Mouse (Mus musculus) midbrain, embryonic 14.5 days (tissue): ENCODE results near the gene Spo11. TPM values are rescaled to one million over a fixed set of nuclear protein-coding genes. Genes with fewer than 3 reads are reported as not detected.

Experiments used
- ATAC-seq: fragments of 200-750 bp; cut with Nextera tagmentation; 2 replicates; pipeline ENCODE4 v1.8.0; 2017; ENCODE audit warnings: moderate number of reproducible peaks, moderate library complexity; ENCODE audit not compliant: low FRiP score, low TSS enrichment
- DNase-seq: peaks from one replicate; pipeline ENCODE4 v3.0.0-alpha.2; 2015
- H3K27ac ChIP-seq: fragments of 300-500 bp; sonication (generic); replicated peaks from 2 replicates; pipeline ENCODE4 v1.5.1; 2014; ENCODE audit warnings: mild to moderate bottlenecking, low read depth, low read length, moderate library complexity
- H3K27me3 ChIP-seq: fragments of 300-500 bp; sonication (generic); 2 replicates; pipeline ENCODE4 v1.6.1; 2014; ENCODE audit warnings: low read length, control low read depth, mixed read lengths; ENCODE audit not compliant: control insufficient read depth, insufficient read depth
- H3K36me3 ChIP-seq: fragments of 300-500 bp; sonication (generic); 2 replicates; pipeline ENCODE4 v1.6.1; 2014; ENCODE audit warnings: low read length, control low read depth; ENCODE audit not compliant: control insufficient read depth, insufficient read depth
- H3K4me1 ChIP-seq: fragments of 300-500 bp; sonication (generic); 2 replicates; pipeline ENCODE4 v1.6.1; 2014; ENCODE audit warnings: mild to moderate bottlenecking, antibody characterized with exemption, low read length, control low read depth; ENCODE audit not compliant: control insufficient read depth, insufficient read depth
- H3K4me2 ChIP-seq: fragments of 300-500 bp; sonication (generic); 2 replicates; pipeline ENCODE4 v1.6.1; 2014; ENCODE audit warnings: mild to moderate bottlenecking, low read length, moderate library complexity
- H3K4me3 ChIP-seq: fragments of 300-500 bp; sonication (generic); replicated peaks from 2 replicates; pipeline ENCODE4 v1.5.1; 2014; ENCODE audit warnings: low read depth, low read length
- H3K9ac ChIP-seq: fragments of 300-500 bp; sonication (generic); replicated peaks from 2 replicates; pipeline ENCODE4 v1.6.1; 2014; ENCODE audit warnings: mild to moderate bottlenecking, low read length, moderate library complexity
- H3K9me3 ChIP-seq: fragments of 300-500 bp; sonication (generic); 2 replicates; pipeline ENCODE4 v1.6.1; 2016; ENCODE audit warnings: low read length, control low read depth, mixed read lengths; ENCODE audit not compliant: control insufficient read depth
- whole genome bisulfite sequencing: fragments of 180-500 bp; shearing (Covaris S2); extraction: QIAGEN DNeasy Blood & Tissue Kit; methylation state at CpG from one replicate; pipeline ENCODE4 v1.1.7; 2014; 5-methylcytosine and 5-hydroxymethylcytosine counted together
- polyA plus RNA-seq: library from polyadenylated mRNA; unstranded; fragments of >200 nt; fragmentation: Nextera tagmentation; extraction: Ambion mirVana; gene quantifications from 2 replicates; pipeline ENCODE4 v1.2.1, GENCODE M21; 2014

Gene Spo11
- polyA plus RNA-seq, 1 experiment from 2014 or later = 0.68 TPM

- ATAC-seq = no peak
- DNase-seq = no peak
- Histone ChIP-seq H3K27me3 (no peaks in the 10 kb centered on the region), H3K36me3 (peaks cover 34% of the 10 kb centered on the region), H3K9ac (no peak overlapping the region), H3K4me3 (no peak overlapping the region), H3K4me1 (no peaks in the 10 kb centered on the region), H3K27ac (no peak overlapping the region), H3K9me3 (no peaks in the 10 kb centered on the region), H3K4me2 (no peak overlapping the region)
- WGBS = 69% methylated on average over 4 of the region's 4 CpGs
Observed at GRCm38 (mm10) chr2:173036611-173037010, 59.1 kb downstream of the Spo11 start.

GRCm38 (mm10) chr2:173037347-173037746 is 59.8 kb downstream of the Spo11 start:
- H3K9me3 ChIP-seq = no peaks in the 10 kb centered on the region
- H3K27ac ChIP-seq = no peak overlapping the region
- no peaks in the 10 kb centered on the region for H3K27me3 ChIP-seq
- no peak overlapping the region for H3K4me3 ChIP-seq
- ATAC-seq (no peak), DNase-seq (no peak)
- H3K36me3 ChIP-seq = peaks cover 26% of the 10 kb centered on the region
- whole genome bisulfite sequencing = 84% methylated on average over 5 of the region's 5 CpGs
- no peaks in the 10 kb centered on the region for H3K4me1 ChIP-seq
- H3K4me2 ChIP-seq = no peak overlapping the region
- H3K9ac ChIP-seq = no peak overlapping the region

DNA sequence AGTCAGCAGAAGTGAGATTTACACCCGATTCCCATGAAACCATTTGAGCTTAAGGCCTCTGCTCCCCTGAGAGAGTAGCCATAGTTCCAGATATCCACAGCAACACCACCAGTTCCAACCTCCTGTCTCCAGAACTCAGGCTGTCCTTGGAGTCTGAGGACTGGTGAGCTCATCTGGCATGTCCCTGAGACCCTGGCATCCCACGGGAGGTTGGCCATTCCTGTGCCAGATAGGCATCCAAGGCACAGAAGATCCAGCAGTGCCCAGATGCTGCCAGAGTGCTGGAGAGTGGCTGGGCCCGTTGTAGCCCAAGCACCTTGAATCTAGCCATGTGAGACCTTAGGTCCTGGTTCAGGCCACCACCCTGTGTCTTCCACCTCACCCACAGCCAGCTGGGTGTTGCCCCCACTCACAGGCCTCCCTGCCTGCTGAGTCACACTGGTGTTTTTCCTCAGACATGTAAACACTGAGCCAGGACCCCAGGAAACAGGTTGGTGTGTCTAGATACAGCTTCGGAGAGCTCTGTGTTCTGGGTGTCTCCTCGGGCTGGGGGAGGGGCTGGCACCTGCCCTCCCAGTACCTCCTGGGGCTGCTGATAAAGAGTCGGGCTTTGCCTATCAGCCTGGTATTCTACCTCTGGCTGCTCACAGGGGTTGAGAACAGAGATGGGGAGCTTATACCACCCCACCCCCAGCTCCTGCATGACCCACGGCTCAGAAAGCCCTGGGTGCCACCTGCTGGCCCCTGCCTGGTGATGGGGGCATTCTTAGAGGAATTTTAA is 60.5 kb downstream of the Spo11 start:
- peaks cover 24% of the 10 kb centered on the region for H3K36me3 ChIP-seq
- H3K9ac ChIP-seq = no peak overlapping the region
- H3K4me2 ChIP-seq = no peak overlapping the region
- no peaks in the 10 kb centered on the region for H3K4me1 ChIP-seq
- no peak overlapping the region for H3K4me3 ChIP-seq
- no peaks in the 10 kb centered on the region for H3K9me3 ChIP-seq
- H3K27me3 ChIP-seq = no peaks in the 10 kb centered on the region
- ATAC-seq = no peak
- no peak for DNase-seq
- 78% methylated on average over 7 of the region's 7 CpGs for WGBS
- no peak overlapping the region for H3K27ac ChIP-seq

GRCm38 (mm10) chr2:173039041-173039440 is 61.5 kb downstream of the Spo11 start:
- no peaks in the 10 kb centered on the region for H3K27me3 ChIP-seq
- WGBS = 94% methylated on average over 4 of the region's 4 CpGs
- peaks cover 15% of the 10 kb centered on the region for H3K36me3 ChIP-seq
- H3K4me2 ChIP-seq = no peak overlapping the region
- no peaks in the 10 kb centered on the region for H3K4me1 ChIP-seq
- ATAC-seq (no peak), DNase-seq (no peak)
- no peak overlapping the region for H3K27ac ChIP-seq
- H3K9ac ChIP-seq = no peak overlapping the region
- H3K9me3 ChIP-seq = no peaks in the 10 kb centered on the region
- no peak overlapping the region for H3K4me3 ChIP-seq

DNA sequence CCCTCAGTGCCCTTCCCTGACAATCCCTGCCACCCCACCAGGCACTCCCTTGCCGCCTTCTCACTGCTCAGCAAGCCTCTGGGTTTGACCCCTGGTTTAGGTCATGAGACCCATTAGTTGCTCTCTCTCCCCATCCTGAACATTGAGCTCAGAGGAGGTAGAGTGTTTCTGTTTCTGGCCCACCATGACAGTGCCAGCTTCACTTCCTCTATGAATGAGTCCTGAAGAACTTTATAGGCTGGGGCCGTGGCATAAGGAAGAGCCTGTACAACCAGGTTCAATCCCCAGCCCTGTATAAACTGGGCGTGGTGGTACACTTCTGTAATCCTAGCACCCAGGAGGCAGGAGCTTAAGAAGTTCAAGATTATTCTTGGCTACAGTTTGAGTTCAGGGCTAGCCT is 63.3 kb downstream of the Spo11 start:
- no peak for ATAC-seq
- no peak for DNase-seq

DNA sequence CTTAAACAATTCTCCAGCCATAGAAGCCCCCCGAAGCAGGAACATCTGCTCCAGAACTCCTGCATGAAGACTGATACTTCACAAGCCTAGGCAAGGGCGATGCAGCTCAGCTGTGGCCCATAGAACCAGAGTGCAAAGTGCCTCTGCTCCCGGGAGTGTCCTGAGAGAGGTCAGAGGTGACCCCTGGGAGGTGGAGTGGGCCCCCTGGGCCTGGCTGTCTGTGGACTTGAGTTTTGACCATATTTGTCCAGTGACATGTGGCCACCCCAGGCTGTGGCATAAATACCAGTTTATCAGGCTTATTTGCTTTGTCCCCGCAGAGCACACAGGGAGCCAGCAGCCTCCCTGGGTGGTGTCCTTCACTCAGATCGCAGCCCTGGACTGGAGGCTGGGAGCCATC is 63.7 kb downstream of the Spo11 start:
- no peaks in the 10 kb centered on the region for H3K36me3 ChIP-seq
- no peak overlapping the region for H3K9ac ChIP-seq
- H3K4me1 ChIP-seq = no peaks in the 10 kb centered on the region
- no peak overlapping the region for H3K4me3 ChIP-seq
- H3K27ac ChIP-seq = no peak overlapping the region
- no peak overlapping the region for H3K4me2 ChIP-seq
- DNase-seq (no peak), ATAC-seq (no peak)
- 64% methylated on average over 5 of the region's 5 CpGs for WGBS
- H3K9me3 ChIP-seq = no peaks in the 10 kb centered on the region
- no peaks in the 10 kb centered on the region for H3K27me3 ChIP-seq

More for the DNA sequence above, 63.3 kb downstream of the Spo11 start:
- no peak overlapping the region for H3K4me3 ChIP-seq
- no peak overlapping the region for H3K4me2 ChIP-seq
- no peaks in the 10 kb centered on the region for H3K27me3 ChIP-seq
- H3K4me1 ChIP-seq = no peaks in the 10 kb centered on the region
- no peaks in the 10 kb centered on the region for H3K9me3 ChIP-seq
- H3K27ac ChIP-seq = no peak overlapping the region
- no peak overlapping the region for H3K9ac ChIP-seq
- no peaks in the 10 kb centered on the region for H3K36me3 ChIP-seq
- WGBS = 90% methylated on average over 3 of the region's 3 CpGs

DNA sequence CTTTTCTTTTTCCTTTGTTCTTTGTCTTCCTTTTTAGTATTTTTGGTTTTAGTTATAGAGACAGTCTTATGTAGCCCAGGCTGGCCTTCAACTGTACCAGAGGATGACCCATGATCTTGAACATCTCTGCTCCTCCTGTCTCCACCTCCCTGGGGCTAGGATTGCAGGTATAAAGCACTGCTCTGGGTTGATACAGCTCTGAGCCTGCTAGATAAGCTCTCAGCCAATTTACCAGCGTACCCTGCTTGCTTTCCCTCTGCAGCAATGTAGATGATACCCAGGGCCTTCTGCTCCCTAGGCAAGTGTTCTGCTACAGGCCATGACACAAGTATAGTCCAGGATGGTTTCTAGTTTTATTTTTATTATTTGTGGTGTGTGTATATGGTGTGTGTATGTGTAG is 64.4 kb downstream of the Spo11 start:
- Histone ChIP-seq H3K27me3 (no peaks in the 10 kb centered on the region), H3K27ac (no peak overlapping the region), H3K36me3 (no peaks in the 10 kb centered on the region), H3K9me3 (no peaks in the 10 kb centered on the region), H3K4me3 (no peak overlapping the region), H3K4me2 (no peak overlapping the region), H3K4me1 (no peaks in the 10 kb centered on the region), H3K9ac (no peak overlapping the region)
- no peak for ATAC-seq
- DNase-seq = no peak
- WGBS = 88% methylated on average over 1 of the region's 1 CpGs

GRCm38 (mm10) chr2:173042504-173043162 is 65.1 kb downstream of the Spo11 start:
- H3K4me2 ChIP-seq = no peak overlapping the region
- no peaks in the 10 kb centered on the region for H3K36me3 ChIP-seq
- WGBS = 53% methylated on average over 11 of the region's 11 CpGs
- no peak overlapping the region for H3K4me3 ChIP-seq
- H3K4me1 ChIP-seq = no peaks in the 10 kb centered on the region
- no peak for DNase-seq
- ATAC-seq = no peak
- H3K27me3 ChIP-seq = no peaks in the 10 kb centered on the region
- no peaks in the 10 kb centered on the region for H3K9me3 ChIP-seq
- no peak overlapping the region for H3K9ac ChIP-seq
- no peak overlapping the region for H3K27ac ChIP-seq
